Mouse (Mus musculus) ovary, postnatal 36 days (tissue): Measurements from ENCODE around the gene Rnf214.

Source experiments
- DNase-seq: peaks from one replicate; pipeline ENCODE4 v3.0.0; 2022; ENCODE audit warnings: low spot score, mixed read lengths

The Rnf214 gene

DNA sequence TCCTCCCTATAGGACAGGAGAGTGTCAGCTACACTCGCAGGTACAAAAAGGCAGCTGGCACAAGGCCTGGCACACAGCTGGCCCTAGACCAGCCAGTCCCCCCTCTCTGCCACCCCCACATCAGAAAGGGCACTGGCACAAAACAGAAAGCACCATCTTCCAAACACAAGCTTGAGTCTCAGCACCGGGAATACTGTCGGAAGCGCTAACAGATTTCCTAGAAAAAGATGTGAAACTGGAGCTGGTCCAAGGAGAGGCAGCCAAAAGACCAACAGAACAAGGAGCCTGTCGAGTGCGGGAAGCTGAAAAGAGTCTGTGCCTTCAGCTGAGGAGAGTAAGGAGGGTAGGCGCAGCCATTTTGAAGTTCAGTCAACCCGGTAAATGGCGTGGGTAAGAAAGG is 91.6 kb downstream of the Rnf214 start:
- DNase-seq = no peak
